Mouse (Mus musculus) myocyte (in vitro differentiated cells): Measurements from ENCODE around the gene Myh6. TPM values are rescaled to one million over a fixed set of nuclear protein-coding genes. Genes with fewer than 3 reads are reported as not detected.

Experiments
- H3K27me3 ChIP-seq: one replicate; pipeline ENCODE4 v1.6.1; 2011; ENCODE audit not compliant: control insufficient read depth, insufficient read depth, insufficient read length
- H3K36me3 ChIP-seq: one replicate; pipeline ENCODE4 v1.6.1; 2011; ENCODE audit not compliant: control insufficient read depth, insufficient read depth
- H3K4me2 ChIP-seq: one replicate; pipeline ENCODE4 v1.6.1; 2011; ENCODE audit warnings: low read depth, control low read depth
- H3K4me3 ChIP-seq: one replicate; pipeline ENCODE4 v1.5.1; 2011; ENCODE audit warnings: mild to moderate bottlenecking, control low read depth, moderate library complexity
- H3K79me2 ChIP-seq: one replicate; pipeline ENCODE4 v1.6.1; 2011; ENCODE audit not compliant: control insufficient read depth, insufficient read depth
- H3ac ChIP-seq: one replicate; pipeline ENCODE4 v1.6.1; 2011; ENCODE audit not compliant: control insufficient read depth, insufficient read length
- CEBPB ChIP-seq: IDR thresholded peaks from 2 replicates; pipeline ENCODE4 v1.6.1; 2011; ENCODE audit warnings: mild to moderate bottlenecking, moderate library complexity; ENCODE audit not compliant: poor library complexity, insufficient read depth, severe bottlenecking
- E2F4 ChIP-seq: IDR thresholded peaks from one replicate; pipeline ENCODE4 v1.6.1; 2011; ENCODE audit warnings: mild to moderate bottlenecking, control low read depth, moderate library complexity; ENCODE audit not compliant: insufficient read depth
- MAX ChIP-seq: IDR thresholded peaks from one replicate; pipeline ENCODE4 v1.6.1; 2011; ENCODE audit warnings: low read depth, mild to moderate bottlenecking, control low read depth
- MYOD1 ChIP-seq, 3 experiments: IDR thresholded peaks; one replicate each; pipeline ENCODE4 v1.6.1; 2011; ENCODE audit warnings: control low read depth in 2 of 3, low read depth in 2 of 3, mild to moderate bottlenecking in 2 of 3, moderate library complexity in 1 of 3; ENCODE audit not compliant: insufficient read length in 2 of 3, control insufficient read depth in 1 of 3
- MYOG ChIP-seq, 3 experiments: IDR thresholded peaks; one replicate each; pipeline ENCODE4 v1.6.1; 2011; ENCODE audit warnings: control low read depth in 2 of 3, low read depth in 2 of 3, mild to moderate bottlenecking in 2 of 3; ENCODE audit not compliant: insufficient read length in 2 of 3, control insufficient read depth in 1 of 3, insufficient read depth in 1 of 3
- POLR2A ChIP-seq: IDR thresholded peaks from one replicate; pipeline ENCODE4 v1.6.1; 2011; ENCODE audit warnings: low read depth, mild to moderate bottlenecking, control low read depth, moderate library complexity; ENCODE audit not compliant: insufficient read length
- POLR2AphosphoS2 ChIP-seq: IDR thresholded peaks from one replicate; pipeline ENCODE4 v1.6.1; 2011; ENCODE audit warnings: low read depth, control low read depth; ENCODE audit not compliant: insufficient read length
- REST ChIP-seq: IDR thresholded peaks from one replicate; pipeline ENCODE4 v1.6.1; 2011; ENCODE audit warnings: mild to moderate bottlenecking, control low read depth, moderate library complexity; ENCODE audit not compliant: insufficient read depth, insufficient read length
- SRF ChIP-seq: IDR thresholded peaks from one replicate; pipeline ENCODE4 v1.6.1; 2011; ENCODE audit warnings: low read depth; ENCODE audit not compliant: control insufficient read depth, insufficient read length
- TCF12 ChIP-seq: IDR thresholded peaks from one replicate; pipeline ENCODE4 v1.6.1; 2011; ENCODE audit warnings: mild to moderate bottlenecking, control low read depth; ENCODE audit not compliant: poor library complexity, insufficient read depth, severe bottlenecking
- TCF3 ChIP-seq: IDR thresholded peaks from one replicate; pipeline ENCODE4 v1.6.1; 2011; ENCODE audit warnings: low read depth, control low read depth; ENCODE audit not compliant: insufficient read length
- USF1 ChIP-seq: IDR thresholded peaks from one replicate; pipeline ENCODE4 v1.6.1; 2011; ENCODE audit warnings: low read depth, mild to moderate bottlenecking, control low read depth, moderate library complexity
- polyA plus RNA-seq: library from polyadenylated mRNA; unstranded; fragments of >200 nt; fragmentation: generic; extraction: Trizol; gene quantifications from one replicate; pipeline ENCODE4 v1.2.1, GENCODE M21; 2012; ENCODE audit warnings: missing spikeins

Gene Myh6
- polyA plus RNA-seq, 1 experiment = 15.0 TPM

GRCm38 (mm10) chr14:55003878-55004855, 37.4 kb upstream of the Myh6 start:
- no peak for TF ChIP-seq REST
- no peak for TF ChIP-seq MAX
- TF ChIP-seq MYOD1 (IDR thresholded peaks at IDR 0.05; ENCODE audit: control insufficient read depth in 1 of 3, insufficient read length in 2 of 3, low read depth in 2 of 3) = no peak
- TF ChIP-seq CEBPB = no peak
- TF ChIP-seq E2F4 = no peak
- no peak for TF ChIP-seq POLR2A
- no peak for TF ChIP-seq TCF12
- no peak for TF ChIP-seq MYOG (IDR thresholded peaks at IDR 0.05; ENCODE audit: control insufficient read depth in 1 of 3, insufficient read depth in 1 of 3, insufficient read length in 2 of 3, low read depth in 2 of 3)
- Histone ChIP-seq H3K27me3 (no peaks in the 10 kb centered on the region), H3K36me3 (no peaks in the 10 kb centered on the region), H3K4me2 (peak overlapping the region; percentile 30), H3K79me2 (no peaks in the 10 kb centered on the region), H3K4me3 (no peak overlapping the region), H3ac (no peak overlapping the region)

- H3K79me2 ChIP-seq = no peaks in the 10 kb centered on the region
Observed at GRCm38 (mm10) chr14:55002687-55003120, 36.0 kb upstream of the Myh6 start.

GRCm38 (mm10) chr14:55001938-55002686, 35.4 kb upstream of the Myh6 start:
- H3K4me3 ChIP-seq = no peak overlapping the region
- H3K4me2 ChIP-seq = peak overlapping the region; percentile 13
- no peak overlapping the region for H3ac ChIP-seq
- H3K36me3 ChIP-seq = no peaks in the 10 kb centered on the region
- H3K79me2 ChIP-seq = no peaks in the 10 kb centered on the region
- TF ChIP-seq E2F4 (no peak), MYOG (IDR thresholded peaks at IDR 0.05; ENCODE audit: control insufficient read depth in 1 of 3, insufficient read depth in 1 of 3, insufficient read length in 2 of 3, low read depth in 2 of 3) (peak in 1 of 3 experiments; percentile 74), CEBPB (no peak), MYOD1 (IDR thresholded peaks at IDR 0.05; ENCODE audit: control insufficient read depth in 1 of 3, insufficient read length in 2 of 3, low read depth in 2 of 3) (peak; percentile 32 to 48 (median 45)), SRF (no peak), TCF3 (no peak), USF1 (no peak), POLR2A (no peak), REST (no peak), MAX (no peak), TCF12 (peak; percentile 41), POLR2AphosphoS2 (no peak)
- no peaks in the 10 kb centered on the region for H3K27me3 ChIP-seq

More at GRCm38 (mm10) chr14:55002687-55003120, 36.0 kb upstream of the Myh6 start:
- Histone ChIP-seq H3K27me3 (no peaks in the 10 kb centered on the region), H3ac (no peak overlapping the region), H3K36me3 (no peaks in the 10 kb centered on the region), H3K4me3 (no peak overlapping the region), H3K4me2 (peak overlapping the region; percentile 13)
- TF ChIP-seq POLR2A (no peak), CEBPB (no peak), TCF12 (no peak), USF1 (no peak), TCF3 (no peak), MYOG (IDR thresholded peaks at IDR 0.05; ENCODE audit: control insufficient read depth in 1 of 3, insufficient read depth in 1 of 3, insufficient read length in 2 of 3, low read depth in 2 of 3) (no peak), MYOD1 (IDR thresholded peaks at IDR 0.05; ENCODE audit: control insufficient read depth in 1 of 3, insufficient read length in 2 of 3, low read depth in 2 of 3) (no peak), REST (no peak)

GRCm38 (mm10) chr14:55001446-55001845, 34.7 kb upstream of the Myh6 start:
- no peak for TF ChIP-seq POLR2AphosphoS2
- TF ChIP-seq REST = no peak
- TF ChIP-seq E2F4 = no peak
- TF ChIP-seq USF1 = no peak
- TF ChIP-seq MAX = no peak
- TF ChIP-seq CEBPB = no peak
- no peak for TF ChIP-seq SRF
- TF ChIP-seq TCF3 = no peak
- TF ChIP-seq POLR2A = no peak
- TF ChIP-seq TCF12 = no peak
- TF ChIP-seq MYOG (IDR thresholded peaks at IDR 0.05; ENCODE audit: control insufficient read depth in 1 of 3, insufficient read depth in 1 of 3, insufficient read length in 2 of 3, low read depth in 2 of 3) = no peak
- TF ChIP-seq MYOD1 (IDR thresholded peaks at IDR 0.05; ENCODE audit: control insufficient read depth in 1 of 3, insufficient read length in 2 of 3, low read depth in 2 of 3) = no peak
- Histone ChIP-seq H3K36me3 (no peaks in the 10 kb centered on the region), H3ac (no peak overlapping the region), H3K4me2 (no peak overlapping the region), H3K79me2 (no peaks in the 10 kb centered on the region), H3K4me3 (no peak overlapping the region), H3K27me3 (no peaks in the 10 kb centered on the region)
